Mouse (Mus musculus) frontal cortex, adult 2 months (tissue): ENCODE measurements at regions not wholly inside any gene's neighbourhood (a gene's known extent, or its start where the extent isn't known, plus 50 kb on each side); places are given as distances from the start of the nearest gene placed in this dataset.

Experiments used
- DNase-seq, 2 experiments: peaks; one replicate each; pipeline ENCODE4 v3.0.0; 2022; ENCODE audit warnings: low spot score in 1 of 2; ENCODE audit errors: extremely low spot score in 1 of 2

GRCm38 (mm10) chr6:139099273-139099672, 402.5 kb downstream of the Rergl start:
- DNase-seq = peak in 1 of 2 experiments; percentile 14

- no peak for DNase-seq
These were observed 417.1 kb upstream of the Igbp1b start for GRCm38 (mm10) chr6:139075433-139075832.

- DNase-seq = no peak
These were observed 369.4 kb upstream of the Igbp1b start for GRCm38 (mm10) chr6:139027696-139028095.

- DNase-seq = no peak
These were observed 356.2 kb upstream of the Igbp1b start for GRCm38 (mm10) chr6:139014526-139014925.

GRCm38 (mm10) chr6:139010501-139010900, 352.2 kb upstream of the Igbp1b start:
- DNase-seq = no peak
